Mouse (Mus musculus) liver, embryonic 13.5 days (tissue): ENCODE results near the gene Rps21. TPM values are rescaled to one million over a fixed set of nuclear protein-coding genes. Genes with fewer than 3 reads are reported as not detected.

Experiments used
- ATAC-seq: fragments of 200-750 bp; cut with Nextera tagmentation; 2 replicates; pipeline ENCODE4 v1.8.0; 2017; ENCODE audit warnings: low read depth, mild to moderate bottlenecking, moderate number of reproducible peaks, moderate library complexity
- DNase-seq: peaks from one replicate; pipeline ENCODE4 v3.0.0; 2022
- H3K27ac ChIP-seq: fragments of 300-500 bp; sonication (generic); 2 replicates; pipeline ENCODE4 v1.5.1; 2015; ENCODE audit warnings: moderate library complexity, mild to moderate bottlenecking, inconsistent platforms
- H3K27me3 ChIP-seq: fragments of 300-500 bp; sonication (generic); 2 replicates; pipeline ENCODE4 v1.6.1; 2015; ENCODE audit warnings: mild to moderate bottlenecking, inconsistent platforms
- H3K36me3 ChIP-seq: fragments of 300-500 bp; sonication (generic); 2 replicates; pipeline ENCODE4 v1.6.1; 2015; ENCODE audit warnings: mild to moderate bottlenecking, inconsistent platforms
- H3K4me1 ChIP-seq: fragments of 300-500 bp; sonication (generic); replicated peaks from 2 replicates; pipeline ENCODE4 v1.6.1; 2015; ENCODE audit warnings: inconsistent platforms
- H3K4me2 ChIP-seq: fragments of 300-500 bp; sonication (generic); 2 replicates; pipeline ENCODE4 v1.6.1; 2015; ENCODE audit warnings: inconsistent platforms, mild to moderate bottlenecking, moderate library complexity
- H3K4me3 ChIP-seq: fragments of 300-500 bp; sonication (generic); replicated peaks from 2 replicates; pipeline ENCODE4 v1.5.1; 2015; ENCODE audit warnings: mild to moderate bottlenecking, inconsistent platforms
- H3K9ac ChIP-seq: fragments of 300-500 bp; sonication (generic); 2 replicates; pipeline ENCODE4 v1.6.1; 2015; ENCODE audit warnings: mild to moderate bottlenecking, inconsistent platforms
- H3K9me3 ChIP-seq: fragments of 300-500 bp; sonication (generic); replicated peaks from 2 replicates; pipeline ENCODE4 v1.6.1; 2016; ENCODE audit warnings: inconsistent platforms
- WGBS: fragments of 180-500 bp; shearing (Covaris S2); methylation state at CpG from one replicate; pipeline ENCODE4 v1.1.7; 2015; ENCODE audit not compliant: insufficient replicate concordance; 5-methylcytosine and 5-hydroxymethylcytosine counted together
- polyA plus RNA-seq: library from polyadenylated mRNA; unstranded; fragments of >200 nt; fragmentation: Nextera tagmentation; extraction: Ambion mirVana; gene quantifications from 2 replicates; pipeline ENCODE4 v1.2.1, GENCODE M21; 2015

Gene Rps21
- 525 and 552 TPM in 2 replicates for polyA plus RNA-seq

DNA sequence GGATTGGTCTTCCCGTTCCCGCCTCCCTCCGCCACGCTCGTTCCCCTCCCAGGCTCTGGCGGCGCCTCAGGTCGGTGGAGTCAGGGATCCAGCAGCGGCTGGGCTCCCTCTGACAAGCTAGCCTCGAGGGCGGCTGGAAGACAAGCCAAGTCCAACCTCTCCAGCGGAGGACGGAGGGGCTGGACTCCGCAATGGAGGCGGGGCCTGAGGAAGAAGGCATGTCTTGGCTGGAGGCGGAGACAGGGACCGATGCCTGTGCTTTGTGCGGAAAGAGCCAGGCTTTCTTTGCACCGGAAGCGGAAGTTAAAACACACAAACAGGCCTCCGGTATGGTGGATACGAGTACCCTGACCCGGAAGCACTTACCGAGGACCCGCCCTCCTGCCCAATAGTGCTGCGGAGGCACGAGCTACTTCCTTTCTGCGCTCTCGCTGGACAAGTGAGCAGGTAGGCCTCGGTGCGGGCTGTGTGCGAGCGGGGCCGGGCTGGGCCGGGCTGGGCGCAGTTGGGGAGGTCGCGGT lies at the start of gene Rps21:
Rps21 (plus strand) TSS at position 377 of the 521 bp plus-strand sequence.
- ATAC-seq (peak; percentile 94), DNase-seq (peak; percentile 99)
- H3K4me2 ChIP-seq, result peak within 1 kb of the TSS; percentile 96
- WGBS, result under 1% methylated on average over 38 of the region's 38 CpGs
- no peaks in the 10 kb centered on the region for H3K27me3 ChIP-seq
- no peaks in the 10 kb centered on the region for H3K9me3 ChIP-seq
- peaks cover 42% of the 10 kb centered on the region for H3K36me3 ChIP-seq
- H3K4me3 ChIP-seq, result peak within 1 kb of the TSS; percentile 93
- peak within 1 kb of the TSS; percentile 93 for H3K9ac ChIP-seq
- peak within 1 kb of the TSS; percentile 84 for H3K27ac ChIP-seq
- H3K4me1 ChIP-seq, result peaks cover 38% of the 10 kb centered on the region

GRCm38 (mm10) chr2:180207840-180208239 lies 49.3 kb upstream of the Rps21 start:
- H3K9me3 ChIP-seq, result 0 out of 2 replicates have a peak, but pooled peaks cover 3% of the 10 kb centered on the region
- no peak overlapping the region for H3K4me2 ChIP-seq
- H3K27ac ChIP-seq, result no peak overlapping the region
- no peaks in the 10 kb centered on the region for H3K27me3 ChIP-seq
- 59% methylated on average over 7 of the region's 7 CpGs for WGBS
- no peak overlapping the region for H3K9ac ChIP-seq
- H3K4me1 ChIP-seq, result no peaks in the 10 kb centered on the region
- H3K4me3 ChIP-seq, result no peak overlapping the region
- peak; percentile 54; the same call in 1 of the 2 replicates for ATAC-seq
- no peak for DNase-seq
- H3K36me3 ChIP-seq, result no peaks in the 10 kb centered on the region

DNA sequence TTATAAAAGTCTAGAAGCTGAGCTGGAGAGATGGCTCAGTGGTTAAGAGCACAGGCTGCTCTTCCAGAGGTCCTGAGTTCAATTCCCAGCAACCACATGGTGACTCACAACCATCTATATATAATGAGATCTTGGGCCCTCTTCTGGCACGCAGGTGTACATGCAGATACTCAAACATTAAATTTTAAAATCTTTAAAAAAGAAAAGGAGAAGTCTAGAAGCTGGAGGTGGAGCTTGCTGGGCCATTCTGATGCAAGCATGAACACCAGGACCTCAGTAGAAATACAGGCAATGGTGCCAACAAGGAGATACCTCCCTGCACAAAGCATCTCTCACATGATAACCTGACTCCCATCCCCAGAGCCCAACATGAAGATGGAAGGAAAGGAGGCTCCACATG lies 48.2 kb upstream of the Rps21 start:
- 52% methylated on average over 1 of the region's 1 CpGs for WGBS
- Histone ChIP-seq H3K4me1 (0 out of 2 replicates have a peak, but pooled peaks cover under 1% of the 10 kb centered on the region), H3K4me3 (no peak overlapping the region), H3K27me3 (no peaks in the 10 kb centered on the region), H3K36me3 (no peaks in the 10 kb centered on the region), H3K4me2 (no peak overlapping the region), H3K9me3 (0 out of 2 replicates have a peak, but pooled peaks cover 3% of the 10 kb centered on the region), H3K9ac (no peak overlapping the region), H3K27ac (no peak overlapping the region)
- no peak for ATAC-seq
- DNase-seq, result no peak

DNA sequence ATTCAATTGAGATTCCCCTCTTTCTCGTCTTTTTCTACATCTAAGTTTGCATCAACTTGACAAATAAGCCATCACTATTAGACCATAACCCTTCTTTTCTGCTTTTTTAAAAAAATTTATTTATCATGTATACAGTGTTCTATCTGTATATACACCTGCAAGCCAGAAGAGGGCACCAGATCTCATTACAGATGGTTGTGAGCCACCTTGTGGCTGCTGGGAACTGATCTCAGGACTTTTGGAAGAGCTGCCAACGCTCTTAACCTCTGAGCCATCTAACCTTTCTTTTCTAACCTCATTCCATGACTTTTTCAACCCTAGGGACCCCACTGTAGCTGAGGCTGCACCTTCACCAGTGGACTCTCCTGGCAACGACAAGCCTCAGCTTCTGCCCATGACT lies 44.9 kb upstream of the Rps21 start:
- no peaks in the 10 kb centered on the region for H3K36me3 ChIP-seq
- H3K4me1 ChIP-seq, result peaks cover 18% of the 10 kb centered on the region
- WGBS, result 70% methylated on average over 3 of the region's 3 CpGs
- no peaks in the 10 kb centered on the region for H3K27me3 ChIP-seq
- DNase-seq (no peak), ATAC-seq (no peak)
- no peak overlapping the region for H3K9ac ChIP-seq
- H3K4me2 ChIP-seq, result no peak overlapping the region
- no peak overlapping the region for H3K27ac ChIP-seq
- H3K9me3 ChIP-seq, result 0 out of 2 replicates have a peak, but pooled peaks cover 3% of the 10 kb centered on the region
- no peak overlapping the region for H3K4me3 ChIP-seq

DNA sequence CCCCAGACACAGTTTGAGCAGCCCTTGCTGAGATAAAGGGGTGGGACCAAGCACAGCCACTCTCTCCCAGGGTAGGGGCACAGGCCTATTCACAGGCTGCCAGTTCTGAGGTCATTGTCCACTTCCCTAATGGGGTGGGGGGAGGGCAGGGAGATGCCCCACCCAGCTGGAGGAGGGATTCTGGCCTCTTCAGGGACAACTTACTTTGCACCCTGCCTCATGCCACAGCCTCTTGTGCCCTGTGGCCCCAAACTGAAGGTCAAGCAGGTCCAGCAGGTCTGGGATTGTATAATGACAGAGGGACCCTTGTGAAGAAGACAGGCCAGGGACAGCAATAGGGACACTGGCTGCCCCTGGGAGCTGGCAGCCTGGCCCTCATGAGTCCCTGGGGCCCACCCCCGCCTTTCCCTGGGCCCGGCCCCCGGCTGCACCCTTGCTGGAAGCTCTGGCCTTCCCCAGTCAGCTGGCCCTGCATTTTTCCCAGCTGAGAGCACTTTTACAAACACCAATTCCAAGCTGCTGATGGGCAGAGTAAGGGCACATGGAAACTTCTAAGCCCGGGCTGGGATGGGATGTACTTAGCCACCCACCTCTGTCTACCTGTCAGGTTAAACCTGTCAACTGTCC lies 42.7 kb upstream of the Rps21 start:
- H3K36me3 ChIP-seq, result no peaks in the 10 kb centered on the region
- no peaks in the 10 kb centered on the region for H3K27me3 ChIP-seq
- WGBS, result 72% methylated on average over 4 of the region's 4 CpGs
- H3K27ac ChIP-seq, result no peak overlapping the region
- H3K4me3 ChIP-seq, result no peak overlapping the region
- H3K9me3 ChIP-seq, result 0 out of 2 replicates have a peak, but pooled peaks cover 3% of the 10 kb centered on the region
- no peak overlapping the region for H3K4me2 ChIP-seq
- no peak; the same call in 1 of the 2 replicates for ATAC-seq
- H3K9ac ChIP-seq, result no peak overlapping the region
- H3K4me1 ChIP-seq, result peaks cover 22% of the 10 kb centered on the region
- DNase-seq, result no peak

GRCm38 (mm10) chr2:180215011-180215461 lies 42.1 kb upstream of the Rps21 start:
- H3K4me3 ChIP-seq, result no peak overlapping the region

DNA sequence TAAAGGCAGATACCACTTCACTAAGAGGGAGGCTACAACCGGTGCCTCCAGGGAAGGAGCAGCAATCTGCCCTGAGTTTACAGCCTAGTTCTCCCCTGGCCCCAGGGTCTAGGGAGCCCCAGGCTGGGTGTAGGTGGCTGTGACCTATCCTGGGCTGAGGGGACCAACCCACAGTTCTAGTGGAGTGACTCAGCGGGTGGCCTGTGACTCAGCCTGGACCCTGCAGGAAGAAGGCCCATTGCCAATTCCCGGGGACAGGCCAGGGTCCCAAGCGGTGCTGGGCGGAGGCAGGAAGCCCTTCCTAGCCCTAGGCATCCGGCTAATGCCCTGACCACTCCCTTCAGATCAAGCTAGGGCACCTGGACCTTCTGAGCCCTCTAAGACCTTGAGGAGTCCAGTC lies 41.2 kb upstream of the Rps21 start:
- ATAC-seq (0 out of 2 replicates have a peak, but pooled peaks have one; percentile 10), DNase-seq (no peak)
- Histone ChIP-seq H3K4me2 (no peak overlapping the region), H3K9me3 (0 out of 2 replicates have a peak, but pooled peaks cover 3% of the 10 kb centered on the region), H3K27me3 (no peaks in the 10 kb centered on the region), H3K4me3 (no peak overlapping the region), H3K4me1 (peaks cover 22% of the 10 kb centered on the region), H3K36me3 (no peaks in the 10 kb centered on the region), H3K9ac (no peak overlapping the region), H3K27ac (no peak overlapping the region)
- 48% methylated on average over 6 of the region's 6 CpGs for WGBS

More at GRCm38 (mm10) chr2:180215011-180215461, 42.1 kb upstream of the Rps21 start:
- H3K9me3 ChIP-seq, result 0 out of 2 replicates have a peak, but pooled peaks cover 3% of the 10 kb centered on the region
- no peak overlapping the region for H3K27ac ChIP-seq
- H3K9ac ChIP-seq, result no peak overlapping the region
- ATAC-seq (no peak), DNase-seq (no peak)
- WGBS, result 62% methylated on average over 8 of the region's 8 CpGs
- H3K4me1 ChIP-seq, result peaks cover 22% of the 10 kb centered on the region
- H3K27me3 ChIP-seq, result no peaks in the 10 kb centered on the region
- H3K4me2 ChIP-seq, result no peak overlapping the region
- H3K36me3 ChIP-seq, result no peaks in the 10 kb centered on the region

DNA sequence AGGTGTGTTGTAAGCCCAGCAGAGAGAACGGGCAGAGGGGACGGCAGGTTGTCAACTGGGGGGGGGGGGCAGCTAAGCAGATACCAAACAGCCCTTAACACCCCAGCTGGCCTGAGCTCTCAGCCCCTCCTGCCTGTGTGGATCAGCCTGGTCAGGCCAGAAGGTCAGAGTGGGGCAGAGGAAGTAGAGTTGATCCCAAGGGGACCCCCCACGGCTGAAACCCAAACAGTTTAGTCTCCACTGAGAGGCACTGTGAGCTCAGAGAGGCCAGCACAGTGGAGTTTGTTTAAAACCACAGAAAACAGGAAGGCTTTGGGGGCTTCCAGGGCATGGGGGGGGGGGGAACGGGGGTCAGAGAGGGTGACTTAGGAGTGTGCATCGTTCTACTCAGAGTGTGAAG lies 40.3 kb upstream of the Rps21 start:
- H3K4me3 ChIP-seq, result no peak overlapping the region

GRCm38 (mm10) chr2:180217587-180217986 lies 39.6 kb upstream of the Rps21 start:
- Histone ChIP-seq H3K4me2 (no peak overlapping the region), H3K27me3 (0 out of 2 replicates have a peak, but pooled peaks cover 2% of the 10 kb centered on the region), H3K9ac (no peak overlapping the region), H3K27ac (no peak overlapping the region), H3K4me3 (no peak overlapping the region), H3K4me1 (peaks cover 29% of the 10 kb centered on the region), H3K36me3 (no peaks in the 10 kb centered on the region), H3K9me3 (no peaks in the 10 kb centered on the region)
- ATAC-seq, result no peak
- WGBS, result 77% methylated on average over 8 of the region's 8 CpGs
- no peak for DNase-seq

More for the DNA sequence above, 40.3 kb upstream of the Rps21 start:
- Histone ChIP-seq H3K9me3 (0 out of 2 replicates have a peak, but pooled peaks cover 3% of the 10 kb centered on the region), H3K27ac (no peak overlapping the region), H3K4me2 (no peak overlapping the region), H3K4me1 (peaks cover 23% of the 10 kb centered on the region), H3K27me3 (no peaks in the 10 kb centered on the region), H3K9ac (no peak overlapping the region), H3K36me3 (no peaks in the 10 kb centered on the region)
- ATAC-seq (no peak), DNase-seq (no peak)
- WGBS, result 34% methylated on average over 5 of the region's 5 CpGs

DNA sequence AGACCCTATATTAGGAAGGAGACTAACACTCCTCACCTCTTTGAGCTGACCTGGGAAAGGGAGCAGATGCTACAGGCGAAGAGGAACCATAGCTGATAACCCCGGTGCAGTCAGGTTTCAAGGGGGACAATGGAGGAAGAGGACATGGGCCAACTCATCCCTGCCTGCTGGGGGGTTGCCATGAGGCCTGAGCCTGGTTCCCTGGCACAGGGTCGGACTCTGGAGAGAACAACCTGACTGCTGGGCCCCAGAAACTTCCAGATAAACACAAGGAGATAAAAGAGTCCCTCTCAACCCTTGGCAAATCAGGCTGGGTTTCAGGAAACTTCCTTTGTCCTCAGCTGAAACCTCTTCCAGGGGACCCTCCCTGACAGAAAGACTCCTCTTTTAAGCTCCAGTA lies 38.9 kb upstream of the Rps21 start:
- peaks cover 8% of the 10 kb centered on the region for H3K27me3 ChIP-seq
- H3K4me1 ChIP-seq, result peaks cover 33% of the 10 kb centered on the region
- H3K36me3 ChIP-seq, result no peaks in the 10 kb centered on the region
- H3K9ac ChIP-seq, result no peak overlapping the region
- ATAC-seq, result no peak
- H3K27ac ChIP-seq, result peak overlapping the region; percentile 45
- WGBS, result 22% methylated on average over 3 of the region's 3 CpGs
- no peak overlapping the region for H3K4me2 ChIP-seq
- H3K9me3 ChIP-seq, result no peaks in the 10 kb centered on the region
- no peak for DNase-seq
- H3K4me3 ChIP-seq, result no peak overlapping the region

GRCm38 (mm10) chr2:180218677-180219076 lies 38.5 kb upstream of the Rps21 start:
- H3K9ac ChIP-seq, result no peak overlapping the region
- H3K27me3 ChIP-seq, result peaks cover 13% of the 10 kb centered on the region
- ATAC-seq (0 out of 2 replicates have a peak, but pooled peaks have one; percentile 19), DNase-seq (no peak)
- no peak overlapping the region for H3K4me3 ChIP-seq
- H3K27ac ChIP-seq, result peak overlapping the region; percentile 45
- H3K4me1 ChIP-seq, result peaks cover 33% of the 10 kb centered on the region
- no peaks in the 10 kb centered on the region for H3K9me3 ChIP-seq
- H3K36me3 ChIP-seq, result no peaks in the 10 kb centered on the region
- H3K4me2 ChIP-seq, result no peak overlapping the region
- 51% methylated on average over 5 of the region's 5 CpGs for WGBS
